Mouse (Mus musculus) bone marrow macrophage, adult 2 months (primary cell): ENCODE results near the gene Hist1h3b. TPM values are rescaled to one million over a fixed set of nuclear protein-coding genes. Genes with fewer than 3 reads are reported as not detected.

Experiments used
- H3K27ac ChIP-seq: 2 replicates; pipeline ENCODE4 v1.5.1; 2012; ENCODE audit warnings: low read depth, low read length; ENCODE audit not compliant: insufficient read depth
- H3K4me1 ChIP-seq: 2 replicates; pipeline ENCODE4 v1.6.1; 2012; ENCODE audit warnings: low read length; ENCODE audit not compliant: control insufficient read depth, insufficient read depth
- H3K4me3 ChIP-seq: 2 replicates; pipeline ENCODE4 v1.5.1; 2012; ENCODE audit warnings: mild to moderate bottlenecking, low read length, moderate library complexity; ENCODE audit not compliant: insufficient read depth
- CTCF ChIP-seq: IDR thresholded peaks from 2 replicates; pipeline ENCODE4 v1.5.1; 2012; ENCODE audit warnings: low read depth, mild to moderate bottlenecking, low read length, moderate library complexity
- POLR2A ChIP-seq: IDR thresholded peaks from 2 replicates; pipeline ENCODE4 v1.6.1; 2012; ENCODE audit warnings: mild to moderate bottlenecking, low read depth, low read length, borderline replicate concordance
- polyA plus RNA-seq: library from polyadenylated mRNA; stranded (reverse); fragments of >200 nt; gene quantifications from 2 replicates; pipeline ENCODE4 v1.2.4, GENCODE M21; 2012; ENCODE audit not compliant: missing spikeins, insufficient read depth, insufficient read length

Gene Hist1h3b
- polyA plus RNA-seq, 1 experiment: 4.8 TPM

- peak overlapping the region; percentile 80 for H3K27ac ChIP-seq
- TF ChIP-seq CTCF: no peak
- no peak for TF ChIP-seq POLR2A
- H3K4me3 ChIP-seq: peak overlapping the region; percentile 58
- peaks cover 20% of the 10 kb centered on the region for H3K4me1 ChIP-seq
Observed at GRCm38 (mm10) chr13:23752742-23753172, 690 bp downstream of the Hist1h3b start.

GRCm38 (mm10) chr13:23753314-23754078 is 1.4 kb downstream of the Hist1h3b start:
- Histone ChIP-seq H3K4me3 (no peak overlapping the region), H3K4me1 (peaks cover 16% of the 10 kb centered on the region), H3K27ac (peak overlapping the region; percentile 26; the same call in 1 of the 2 replicates)
- no peak for TF ChIP-seq POLR2A
- TF ChIP-seq CTCF: no peak

- H3K4me3 ChIP-seq: no peak overlapping the region
- peaks cover 11% of the 10 kb centered on the region for H3K4me1 ChIP-seq
- TF ChIP-seq CTCF (no peak), POLR2A (no peak)
- H3K27ac ChIP-seq: peak overlapping the region; percentile 43
Observed at GRCm38 (mm10) chr13:23755000-23755399, 2.9 kb downstream of the Hist1h3b start.

- Histone ChIP-seq H3K4me1 (peaks cover 14% of the 10 kb centered on the region), H3K27ac (peak within 1 kb of the TSS; percentile 57), H3K4me3 (peak within 1 kb of the TSS; percentile 48)
- TF ChIP-seq POLR2A: peak; percentile 57; the same call in 1 of the 2 replicates
- TF ChIP-seq CTCF: no peak
Observed at GRCm38 (mm10) chr13:23756790-23757189, 4.7 kb downstream of the Hist1h3b start, which contains the start of gene Hist1h4b. Hist1h4b (plus strand) TSS chr13:23757013.

GRCm38 (mm10) chr13:23757211-23757773 is 5.2 kb downstream of the Hist1h3b start:
- Histone ChIP-seq H3K4me1 (peaks cover 14% of the 10 kb centered on the region), H3K4me3 (peak overlapping the region; percentile 48), H3K27ac (peak overlapping the region; percentile 57)
- no peak for TF ChIP-seq CTCF
- TF ChIP-seq POLR2A: no peak

GRCm38 (mm10) chr13:23757921-23758320 is 5.9 kb downstream of the Hist1h3b start:
- TF ChIP-seq POLR2A: no peak
- no peak for TF ChIP-seq CTCF
- Histone ChIP-seq H3K4me3 (no peak overlapping the region), H3K4me1 (peaks cover 17% of the 10 kb centered on the region), H3K27ac (no peak overlapping the region)

- no peak overlapping the region for H3K4me3 ChIP-seq
- H3K27ac ChIP-seq: no peak overlapping the region
- H3K4me1 ChIP-seq: peaks cover 25% of the 10 kb centered on the region
- no peak for TF ChIP-seq POLR2A
- no peak for TF ChIP-seq CTCF
Observed at GRCm38 (mm10) chr13:23759251-23759771, 7.2 kb downstream of the Hist1h3b start.

- Histone ChIP-seq H3K4me1 (peaks cover 29% of the 10 kb centered on the region), H3K27ac (peak overlapping the region; percentile 40), H3K4me3 (peak overlapping the region; percentile 58; the same call in 1 of the 2 replicates)
- no peak for TF ChIP-seq CTCF
- no peak for TF ChIP-seq POLR2A
Observed at GRCm38 (mm10) chr13:23759916-23760239, 7.8 kb downstream of the Hist1h3b start.

- TF ChIP-seq POLR2A (no peak), CTCF (no peak)
- Histone ChIP-seq H3K4me3 (peak overlapping the region; percentile 58), H3K27ac (peak overlapping the region; percentile 40), H3K4me1 (peaks cover 25% of the 10 kb centered on the region)
Observed at GRCm38 (mm10) chr13:23760240-23760971, 8.3 kb downstream of the Hist1h3b start.
